Mouse (Mus musculus) spleen, adult 2 months (tissue): Measurements from ENCODE around the gene Gm12184.

Experiments used
- CTCF ChIP-seq: fragments of 200-500 bp; IDR thresholded peaks from 2 replicates; pipeline ENCODE4 v1.5.1; 2011; ENCODE audit warnings: mild to moderate bottlenecking, inconsistent platforms; ENCODE audit not compliant: insufficient read depth, insufficient read length, insufficient replicate concordance; ENCODE audit errors: extremely low read depth
- POLR2A ChIP-seq: fragments of 200-500 bp; IDR thresholded peaks from 2 replicates; pipeline ENCODE4 v1.6.1; 2011; ENCODE audit warnings: low read depth, low read length, inconsistent platforms

GRCm38 (mm10) chr11:48816281-48816781 lies 10.1 kb downstream of the Gm12184 start:
- TF ChIP-seq POLR2A (no peak), CTCF (no peak)
